Mouse (Mus musculus) limb, embryonic 14.5 days (tissue): Measurements from ENCODE around the gene Arpc1a. TPM values are rescaled to one million over a fixed set of nuclear protein-coding genes. Genes with fewer than 3 reads are reported as not detected.
A peak's percentile ranks its signal among the peaks of the same experiment; 100 is the strongest.
"Not testable (repeated sequence)": the region's sequence is repeated elsewhere in the genome, so short reads cannot be mapped to it uniquely, and the experiment has no call there.

Experiments used
- ATAC-seq: fragments of 200-750 bp; cut with Nextera tagmentation; 2 replicates; pipeline ENCODE4 v1.8.0; 2017; ENCODE audit warnings: low read depth, moderate number of reproducible peaks, moderate TSS enrichment; ENCODE audit not compliant: low FRiP score
- DNase-seq: peaks from one replicate; pipeline ENCODE4 v3.0.0-alpha.2; 2015; ENCODE audit warnings: low spot score
- H3K27ac ChIP-seq: fragments of 300-500 bp; sonication (generic); replicated peaks from 2 replicates; pipeline ENCODE4 v1.5.1; 2014; ENCODE audit warnings: low read depth, mild to moderate bottlenecking, low read length, moderate library complexity, mixed read lengths
- H3K27me3 ChIP-seq: fragments of 300-500 bp; sonication (generic); 2 replicates; pipeline ENCODE4 v1.6.1; 2014; ENCODE audit warnings: low read length, mixed read lengths; ENCODE audit not compliant: control insufficient read depth, insufficient read depth
- H3K36me3 ChIP-seq: fragments of 300-500 bp; sonication (generic); 2 replicates; pipeline ENCODE4 v1.6.1; 2014; ENCODE audit warnings: mild to moderate bottlenecking, low read length, moderate library complexity, mixed read lengths; ENCODE audit not compliant: control insufficient read depth, insufficient read depth
- H3K4me1 ChIP-seq: fragments of 300-500 bp; sonication (generic); 2 replicates; pipeline ENCODE4 v1.6.1; 2014; ENCODE audit warnings: antibody characterized with exemption, low read length, mixed read lengths; ENCODE audit not compliant: control insufficient read depth, insufficient read depth
- H3K4me2 ChIP-seq: fragments of 300-500 bp; sonication (generic); replicated peaks from 2 replicates; pipeline ENCODE4 v1.6.1; 2014; ENCODE audit warnings: low read depth, mild to moderate bottlenecking, low read length, moderate library complexity; ENCODE audit not compliant: severe bottlenecking
- H3K4me3 ChIP-seq: fragments of 300-500 bp; sonication (generic); replicated peaks from 2 replicates; pipeline ENCODE4 v1.5.1; 2014; ENCODE audit warnings: low read length
- H3K9ac ChIP-seq: fragments of 300-500 bp; sonication (generic); 2 replicates; pipeline ENCODE4 v1.6.1; 2014; ENCODE audit warnings: mild to moderate bottlenecking, low read depth, low read length, moderate library complexity; ENCODE audit not compliant: severe bottlenecking
- H3K9me3 ChIP-seq: fragments of 300-500 bp; sonication (generic); 2 replicates; pipeline ENCODE4 v1.6.1; 2016; ENCODE audit warnings: low read length; ENCODE audit not compliant: control insufficient read depth
- POLR2A ChIP-seq: fragments of 200-500 bp; IDR thresholded peaks from 2 replicates; pipeline ENCODE4 v1.8.0; 2012; ENCODE audit warnings: inconsistent platforms, mild to moderate bottlenecking, moderate library complexity, borderline replicate concordance; ENCODE audit not compliant: insufficient read depth, insufficient read length; ENCODE audit errors: extremely low read depth
- WGBS: fragments of 180-500 bp; shearing (Covaris S2); extraction: QIAGEN DNeasy Blood & Tissue Kit; methylation state at CpG from one replicate; pipeline ENCODE4 v1.1.7; 2014; 5-methylcytosine and 5-hydroxymethylcytosine counted together
- polyA plus RNA-seq, 2 experiments: library from polyadenylated mRNA; depleted of rRNA in 1 of 2; stranded (reverse) in 1 of 2; unstranded in 1 of 2; fragments of >200 nt; fragmentation: Nextera tagmentation in 1 of 2; extraction: Ambion mirVana in 1 of 2; gene quantifications; 2 replicates each; pipeline versions ENCODE4 v1.2.1 to v1.2.3; 2012 to 2014

Gene Arpc1a
- polyA plus RNA-seq, 2 experiments: 142 to 145 TPM

DNA sequence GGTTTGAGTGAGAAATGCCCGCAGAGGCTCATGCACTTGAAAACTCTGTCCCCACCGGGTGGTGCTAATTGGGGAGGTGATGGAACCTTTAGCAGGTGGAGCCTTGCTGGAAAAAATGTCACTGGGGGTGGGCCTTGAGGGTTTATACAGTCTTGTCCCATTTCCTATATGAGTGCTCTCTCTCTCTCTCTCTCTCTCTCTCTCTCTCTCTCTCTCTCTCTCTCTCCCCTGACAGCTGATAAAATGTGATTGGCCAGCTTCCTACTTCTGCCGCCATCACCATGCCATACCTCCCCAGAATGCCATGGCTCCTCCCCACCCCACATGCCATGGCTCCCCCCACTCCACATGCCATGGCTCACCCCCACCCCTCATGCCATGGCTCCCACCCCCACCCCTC is 8.5 kb upstream of the Arpc1a start:
- no peaks in the 10 kb centered on the region for H3K4me1 ChIP-seq
- H3K9me3 ChIP-seq: no peaks in the 10 kb centered on the region
- no peak overlapping the region for H3K27ac ChIP-seq
- ATAC-seq (no peak), DNase-seq (no peak)
- no peak overlapping the region for H3K9ac ChIP-seq
- no peak overlapping the region for H3K4me2 ChIP-seq
- H3K27me3 ChIP-seq: no peaks in the 10 kb centered on the region
- no peaks in the 10 kb centered on the region for H3K36me3 ChIP-seq
- H3K4me3 ChIP-seq: no peak overlapping the region
- no peak for TF ChIP-seq POLR2A
- 49% methylated on average over 3 of the region's 3 CpGs for WGBS

DNA sequence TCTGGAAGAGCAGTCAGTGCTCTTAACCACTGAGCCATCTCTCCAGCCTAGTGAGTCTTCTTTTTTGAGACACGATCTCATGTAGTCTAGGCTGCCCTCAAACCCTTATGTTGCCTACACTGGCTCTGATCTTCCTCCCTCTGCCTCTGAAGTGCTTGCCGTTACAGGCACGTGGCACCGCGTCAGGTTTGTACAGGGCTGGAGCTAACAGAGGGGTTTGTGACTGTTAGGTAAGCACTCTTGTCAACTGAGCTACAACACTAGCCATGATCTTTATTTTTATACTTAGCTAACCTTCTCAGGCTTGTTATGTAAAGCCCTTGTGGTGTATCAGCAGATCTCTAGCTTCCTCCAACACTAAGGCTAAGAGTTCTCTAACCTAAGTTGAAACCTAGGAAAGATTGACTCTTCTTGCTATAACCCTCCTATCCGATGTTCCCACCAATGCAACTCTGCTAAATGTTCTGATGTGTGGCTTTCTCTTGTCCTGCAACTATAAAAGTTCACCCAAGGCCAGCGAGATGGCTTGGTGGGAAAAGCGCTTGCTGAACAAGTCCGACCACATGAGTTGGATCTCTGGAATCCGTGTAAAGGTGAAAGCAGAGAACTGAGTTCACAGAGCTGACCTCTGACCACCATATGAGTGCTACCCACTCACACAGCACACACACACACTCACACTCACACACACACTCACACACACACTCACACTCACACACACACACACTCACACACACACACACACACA is 1.6 kb upstream of the Arpc1a start:
- Histone ChIP-seq H3K36me3 (0 out of 2 replicates have a peak, but pooled peaks cover 4% of the 10 kb centered on the region), H3K27me3 (no peaks in the 10 kb centered on the region), H3K4me1 (peaks cover 7% of the 10 kb centered on the region), H3K4me3 (no peak overlapping the region), H3K9ac (no peak overlapping the region), H3K4me2 (no peak overlapping the region), H3K9me3 (no peaks in the 10 kb centered on the region), H3K27ac (no peak overlapping the region)
- ATAC-seq (no peak), DNase-seq (no peak)
- no peak for TF ChIP-seq POLR2A
- WGBS: 90% methylated on average over 10 of the region's 10 CpGs

DNA sequence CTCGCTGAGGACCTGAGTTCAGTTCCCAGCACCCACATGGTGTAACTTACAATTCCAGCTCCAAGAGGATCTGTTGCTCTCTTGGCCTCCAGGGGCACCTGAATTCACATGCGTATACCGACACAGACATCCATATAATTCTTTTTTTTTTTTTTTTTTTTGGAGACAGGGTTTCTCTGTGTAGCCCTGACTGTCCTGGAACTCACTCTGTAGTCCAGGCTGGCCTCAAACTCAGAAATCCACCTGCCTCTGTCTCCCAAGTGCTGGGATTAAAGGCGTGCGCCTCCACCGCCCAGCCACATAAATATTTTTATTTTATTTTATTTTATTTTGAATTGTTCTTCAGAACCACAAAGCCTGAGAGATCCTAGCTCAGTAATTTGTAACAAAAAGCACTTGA is 429 bp upstream of the Arpc1a start:
- not testable (repeated sequence) for H3K4me1 ChIP-seq, DNase-seq, H3K27me3 ChIP-seq, H3K9me3 ChIP-seq, H3K36me3 ChIP-seq
- peak overlapping the region; percentile 75 for H3K4me2 ChIP-seq
- peak overlapping the region; percentile 88 for H3K9ac ChIP-seq
- peak; percentile 10; the same call in 1 of the 2 replicates for ATAC-seq
- WGBS: 53% methylated on average over 6 of the region's 6 CpGs
- peak overlapping the region; percentile 77; the same call in 1 of the 2 replicates for H3K27ac ChIP-seq
- peak overlapping the region; percentile 93 for H3K4me3 ChIP-seq

DNA sequence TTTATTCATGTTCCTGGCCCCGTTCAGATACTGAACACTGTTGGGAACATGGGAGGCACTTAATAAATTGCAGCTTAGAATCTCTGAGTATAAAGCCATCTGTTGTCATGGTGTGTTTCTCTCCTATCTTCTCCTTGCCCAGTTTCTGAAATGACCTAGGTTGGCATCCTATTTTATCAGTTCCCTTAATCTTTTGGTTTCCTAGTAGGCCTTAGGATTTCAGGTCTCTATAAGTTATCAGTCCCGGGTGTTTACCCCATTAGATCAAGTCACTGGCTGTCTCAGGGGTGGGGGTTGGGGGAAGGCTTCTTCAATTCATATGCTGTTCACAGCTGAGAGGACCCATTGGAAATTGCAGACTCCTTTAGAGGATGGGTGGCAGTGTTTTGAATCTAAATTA is 1.2 kb downstream of the Arpc1a start:
- Histone ChIP-seq H3K4me1 (peaks cover 7% of the 10 kb centered on the region), H3K4me3 (peak overlapping the region; percentile 93), H3K4me2 (peak overlapping the region; percentile 75), H3K9me3 (no peaks in the 10 kb centered on the region), H3K27ac (no peak overlapping the region), H3K9ac (peak overlapping the region; percentile 88), H3K27me3 (no peaks in the 10 kb centered on the region), H3K36me3 (0 out of 2 replicates have a peak, but pooled peaks cover 12% of the 10 kb centered on the region)
- ATAC-seq: no peak
- 70% methylated on average over 2 of the region's 2 CpGs for WGBS
- DNase-seq: no peak
- no peak for TF ChIP-seq POLR2A

DNA sequence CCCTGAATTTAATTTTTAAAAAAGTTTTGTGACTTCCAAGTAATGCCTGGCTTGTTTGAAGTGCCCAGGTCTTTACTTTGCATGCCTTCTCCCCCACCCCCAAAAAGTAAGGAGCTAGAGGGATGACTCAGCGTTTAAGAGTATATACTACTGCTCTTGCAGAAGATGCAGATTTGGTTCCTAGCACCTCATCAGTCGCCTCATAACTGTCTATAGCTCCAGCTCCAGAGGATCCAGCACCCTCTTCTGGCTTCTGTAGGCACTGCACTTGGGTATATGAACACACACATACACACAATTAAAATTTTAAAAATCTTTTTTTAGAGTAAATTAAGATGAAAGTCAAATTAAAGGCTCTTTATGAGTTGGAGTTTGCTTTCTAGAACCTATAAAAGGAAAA is 4.6 kb downstream of the Arpc1a start:
- peaks cover 7% of the 10 kb centered on the region for H3K4me1 ChIP-seq
- TF ChIP-seq POLR2A: no peak
- H3K36me3 ChIP-seq: peaks cover 34% of the 10 kb centered on the region
- DNase-seq (no peak), ATAC-seq (no peak)
- H3K27me3 ChIP-seq: no peaks in the 10 kb centered on the region
- no peak overlapping the region for H3K9ac ChIP-seq
- H3K4me2 ChIP-seq: no peak overlapping the region
- 94% methylated on average over 2 of the region's 2 CpGs for WGBS
- H3K9me3 ChIP-seq: no peaks in the 10 kb centered on the region
- H3K27ac ChIP-seq: no peak overlapping the region
- H3K4me3 ChIP-seq: no peak overlapping the region
